Mouse (Mus musculus) stomach, postnatal 0 days (tissue): ENCODE measurements at regions not wholly inside any gene's neighbourhood (a gene's known extent, or its start where the extent isn't known, plus 50 kb on each side); places are given as distances from the start of the nearest gene placed in this dataset.

Experiments
- ATAC-seq: fragments of 200-750 bp; cut with Nextera tagmentation; 2 replicates; pipeline ENCODE4 v1.8.0; 2017; ENCODE audit not compliant: low FRiP score, low TSS enrichment
- DNase-seq: peaks from one replicate; pipeline ENCODE4 v3.0.0-alpha.2; 2016; ENCODE audit warnings: low spot score
- H3K27ac ChIP-seq: fragments of 300-500 bp; sonication (generic); replicated peaks from 2 replicates; pipeline ENCODE4 v1.5.1; 2014; ENCODE audit warnings: mild to moderate bottlenecking, control low read depth
- H3K27me3 ChIP-seq: fragments of 300-500 bp; sonication (generic); 2 replicates; pipeline ENCODE4 v1.6.1; 2014; ENCODE audit warnings: low read length; ENCODE audit not compliant: control insufficient read depth, insufficient read depth
- H3K36me3 ChIP-seq: fragments of 300-500 bp; sonication (generic); 2 replicates; pipeline ENCODE4 v1.6.1; 2014; ENCODE audit warnings: low read length, mixed read lengths; ENCODE audit not compliant: control insufficient read depth, insufficient read depth
- H3K4me1 ChIP-seq: fragments of 300-500 bp; sonication (generic); replicated peaks from 2 replicates; pipeline ENCODE4 v1.6.1; 2014; ENCODE audit warnings: antibody characterized with exemption; ENCODE audit not compliant: control insufficient read depth, insufficient read depth
- H3K4me2 ChIP-seq: fragments of 300-500 bp; sonication (generic); replicated peaks from 2 replicates; pipeline ENCODE4 v1.6.1; 2014; ENCODE audit warnings: low read depth, mild to moderate bottlenecking, control low read depth, moderate library complexity
- H3K4me3 ChIP-seq: fragments of 300-500 bp; sonication (generic); 2 replicates; pipeline ENCODE4 v1.5.1; 2014; ENCODE audit warnings: low read depth, low read length, control low read depth
- H3K9ac ChIP-seq: fragments of 300-500 bp; sonication (generic); 2 replicates; pipeline ENCODE4 v1.6.1; 2014; ENCODE audit warnings: mild to moderate bottlenecking, low read length, control low read depth, mixed read lengths
- H3K9me3 ChIP-seq: fragments of 300-500 bp; sonication (generic); 2 replicates; pipeline ENCODE4 v1.6.1; 2016; ENCODE audit warnings: low read length; ENCODE audit not compliant: control insufficient read depth
- CTCF ChIP-seq: IDR thresholded peaks from 2 replicates; pipeline ENCODE4 v1.5.1; 2016; ENCODE audit warnings: antibody characterized with exemption, low read depth, mild to moderate bottlenecking, moderate library complexity
- EP300 ChIP-seq: optimal IDR thresholded peaks from 2 replicates; pipeline ENCODE3; 2016; ENCODE audit warnings: antibody characterized with exemption
- WGBS: fragments of 180-500 bp; shearing (Covaris S2); extraction: QIAGEN DNeasy Blood & Tissue Kit; methylation state at CpG from one replicate; pipeline ENCODE4 v1.1.7; 2014; 5-methylcytosine and 5-hydroxymethylcytosine counted together

DNA sequence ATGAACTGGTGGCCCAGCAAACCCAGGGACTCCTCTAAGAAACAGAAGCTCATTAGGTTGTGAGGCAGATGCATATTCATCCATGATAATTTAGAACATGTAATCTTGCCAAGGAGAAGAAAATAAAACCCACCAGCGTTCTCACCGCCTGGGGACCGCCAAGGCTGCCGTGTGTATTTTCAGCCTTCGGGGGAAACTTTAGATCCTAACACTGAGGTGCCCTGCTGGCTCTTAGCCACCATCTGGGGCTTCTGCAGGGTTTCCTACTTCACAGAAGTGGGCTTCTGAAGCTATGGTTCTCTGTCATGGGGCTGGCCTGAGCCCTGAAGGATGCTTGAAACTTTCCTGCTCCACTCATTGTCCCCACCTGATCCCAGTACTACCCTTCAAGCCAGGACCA lies 90.8 kb upstream of the Kcng1 start:
- no peak overlapping the region for H3K4me2 ChIP-seq
- H3K4me3 ChIP-seq: no peak overlapping the region
- H3K27me3 ChIP-seq: no peaks in the 10 kb centered on the region
- no peaks in the 10 kb centered on the region for H3K4me1 ChIP-seq
- no peak for DNase-seq
- 0 out of 2 replicates have a peak, but pooled peaks cover 2% of the 10 kb centered on the region for H3K9me3 ChIP-seq
- no peaks in the 10 kb centered on the region for H3K36me3 ChIP-seq
- no peak for TF ChIP-seq EP300
- TF ChIP-seq CTCF: no peak
- H3K27ac ChIP-seq: no peak overlapping the region
- 88% methylated on average over 5 of the region's 5 CpGs for WGBS
- H3K9ac ChIP-seq: no peak overlapping the region
- ATAC-seq: no peak

GRCm38 (mm10) chr2:168371245-168371644 lies 89.7 kb upstream of the Kcng1 start:
- Histone ChIP-seq H3K36me3 (no peaks in the 10 kb centered on the region), H3K27me3 (no peaks in the 10 kb centered on the region), H3K27ac (no peak overlapping the region), H3K4me1 (no peaks in the 10 kb centered on the region), H3K4me2 (no peak overlapping the region), H3K9me3 (0 out of 2 replicates have a peak, but pooled peaks cover 2% of the 10 kb centered on the region), H3K9ac (no peak overlapping the region), H3K4me3 (no peak overlapping the region)
- no peak for ATAC-seq
- TF ChIP-seq CTCF: no peak
- no peak for TF ChIP-seq EP300
- DNase-seq: no peak
- 32% methylated on average over 3 of the region's 3 CpGs for WGBS

- no peaks in the 10 kb centered on the region for H3K4me1 ChIP-seq
- no peak overlapping the region for H3K9ac ChIP-seq
- no peak overlapping the region for H3K27ac ChIP-seq
- H3K27me3 ChIP-seq: no peaks in the 10 kb centered on the region
- H3K9me3 ChIP-seq: no peaks in the 10 kb centered on the region
- no peak overlapping the region for H3K4me3 ChIP-seq
- H3K36me3 ChIP-seq: no peaks in the 10 kb centered on the region
- H3K4me2 ChIP-seq: no peak overlapping the region
- WGBS: 50% methylated on average over 8 of the region's 8 CpGs
- no peak for TF ChIP-seq CTCF
- TF ChIP-seq EP300: no peak
- ATAC-seq (no peak), DNase-seq (no peak)
Measured at GRCm38 (mm10) chr2:168359200-168359599, 77.7 kb upstream of the Kcng1 start.

DNA sequence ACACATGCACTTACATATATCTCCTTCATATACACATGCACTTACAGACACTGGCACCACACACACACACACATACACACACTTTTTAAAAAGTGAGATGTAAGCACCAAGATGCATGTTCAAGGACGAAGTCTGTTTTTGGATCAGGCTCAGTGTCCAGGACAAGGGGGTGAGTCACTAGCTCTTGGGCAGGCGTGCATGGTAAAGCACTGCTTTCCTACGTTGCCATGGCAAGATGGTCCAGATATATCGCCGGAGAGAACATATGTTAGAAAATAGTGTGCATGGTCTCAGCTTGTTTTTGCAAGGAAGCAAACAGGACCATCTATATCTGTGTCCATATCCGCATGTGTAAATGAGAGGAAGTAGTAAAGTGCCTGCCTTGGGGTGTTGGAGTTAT lies 77.0 kb upstream of the Kcng1 start:
- Histone ChIP-seq H3K4me1 (no peaks in the 10 kb centered on the region), H3K4me3 (no peak overlapping the region), H3K27ac (no peak overlapping the region), H3K36me3 (no peaks in the 10 kb centered on the region), H3K4me2 (no peak overlapping the region), H3K9me3 (no peaks in the 10 kb centered on the region), H3K27me3 (no peaks in the 10 kb centered on the region), H3K9ac (no peak overlapping the region)
- no peak for DNase-seq
- 74% methylated on average over 6 of the region's 6 CpGs for WGBS
- no peak for ATAC-seq
- no peak for TF ChIP-seq EP300
- no peak for TF ChIP-seq CTCF

DNA sequence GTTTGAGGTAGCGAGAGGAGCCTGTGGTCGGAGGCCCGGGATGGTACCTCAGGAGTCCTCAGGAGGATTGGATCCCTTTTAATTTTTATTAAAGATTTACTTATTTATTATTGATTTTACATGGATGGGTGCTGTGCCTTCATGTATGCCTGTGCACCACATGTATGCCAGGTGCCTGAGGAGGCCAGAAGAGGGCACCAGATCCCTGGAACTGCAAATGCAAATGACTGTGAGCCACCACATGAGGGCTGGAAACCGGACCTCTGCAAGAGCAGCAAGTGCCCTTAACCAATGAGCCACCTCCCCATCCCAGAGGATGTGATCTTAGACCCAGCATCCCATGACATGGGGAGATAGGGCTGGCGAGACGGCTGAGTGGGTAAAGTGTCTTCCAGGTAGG lies 76.3 kb upstream of the Kcng1 start:
- no peaks in the 10 kb centered on the region for H3K4me1 ChIP-seq
- H3K9me3 ChIP-seq: no peaks in the 10 kb centered on the region
- no peak overlapping the region for H3K27ac ChIP-seq
- WGBS: 80% methylated on average over 6 of the region's 6 CpGs
- H3K27me3 ChIP-seq: no peaks in the 10 kb centered on the region
- no peak overlapping the region for H3K9ac ChIP-seq
- no peak overlapping the region for H3K4me2 ChIP-seq
- no peak for ATAC-seq
- DNase-seq: no peak
- no peaks in the 10 kb centered on the region for H3K36me3 ChIP-seq
- TF ChIP-seq CTCF: peak; percentile 41
- TF ChIP-seq EP300: no peak
- H3K4me3 ChIP-seq: no peak overlapping the region

DNA sequence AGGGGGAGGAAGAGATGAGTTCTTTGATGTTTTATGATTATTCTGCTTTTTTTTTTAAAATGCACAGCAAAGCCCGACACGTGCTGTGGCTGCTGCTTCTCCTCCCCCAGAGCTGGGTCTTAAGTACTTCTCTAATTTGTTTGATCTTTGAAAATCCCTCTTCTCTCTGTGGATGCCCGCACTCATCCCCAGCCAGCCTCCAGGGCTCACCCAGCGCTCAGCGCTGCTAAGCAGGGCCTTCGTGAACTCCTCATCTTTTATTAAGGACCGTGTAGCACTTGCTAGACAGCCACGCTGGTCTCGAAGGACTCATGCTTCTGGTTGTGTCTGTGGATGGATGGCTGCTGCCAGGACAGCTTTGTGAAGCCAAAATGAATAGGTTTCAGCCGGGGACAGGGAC lies 72.9 kb upstream of the Kcng1 start:
- no peaks in the 10 kb centered on the region for H3K9me3 ChIP-seq
- no peak overlapping the region for H3K27ac ChIP-seq
- no peak for DNase-seq
- TF ChIP-seq EP300 (no peak), CTCF (no peak)
- H3K27me3 ChIP-seq: no peaks in the 10 kb centered on the region
- no peaks in the 10 kb centered on the region for H3K4me1 ChIP-seq
- no peak for ATAC-seq
- WGBS: 57% methylated on average over 10 of the region's 10 CpGs
- no peak overlapping the region for H3K4me3 ChIP-seq
- no peak overlapping the region for H3K9ac ChIP-seq
- H3K4me2 ChIP-seq: no peak overlapping the region
- no peaks in the 10 kb centered on the region for H3K36me3 ChIP-seq
